Mouse (Mus musculus) brain, embryonic 18.5 days (tissue): ENCODE measurements at regions not wholly inside any gene's neighbourhood (a gene's known extent, or its start where the extent isn't known, plus 50 kb on each side); places are given as distances from the start of the nearest gene placed in this dataset.
A peak's percentile ranks its signal among the peaks of the same experiment; 100 is the strongest.

Experiments used
- DNase-seq: peaks from one replicate; pipeline ENCODE4 v3.0.0-alpha.2; 2012; ENCODE audit warnings: low read depth, low spot score

DNA sequence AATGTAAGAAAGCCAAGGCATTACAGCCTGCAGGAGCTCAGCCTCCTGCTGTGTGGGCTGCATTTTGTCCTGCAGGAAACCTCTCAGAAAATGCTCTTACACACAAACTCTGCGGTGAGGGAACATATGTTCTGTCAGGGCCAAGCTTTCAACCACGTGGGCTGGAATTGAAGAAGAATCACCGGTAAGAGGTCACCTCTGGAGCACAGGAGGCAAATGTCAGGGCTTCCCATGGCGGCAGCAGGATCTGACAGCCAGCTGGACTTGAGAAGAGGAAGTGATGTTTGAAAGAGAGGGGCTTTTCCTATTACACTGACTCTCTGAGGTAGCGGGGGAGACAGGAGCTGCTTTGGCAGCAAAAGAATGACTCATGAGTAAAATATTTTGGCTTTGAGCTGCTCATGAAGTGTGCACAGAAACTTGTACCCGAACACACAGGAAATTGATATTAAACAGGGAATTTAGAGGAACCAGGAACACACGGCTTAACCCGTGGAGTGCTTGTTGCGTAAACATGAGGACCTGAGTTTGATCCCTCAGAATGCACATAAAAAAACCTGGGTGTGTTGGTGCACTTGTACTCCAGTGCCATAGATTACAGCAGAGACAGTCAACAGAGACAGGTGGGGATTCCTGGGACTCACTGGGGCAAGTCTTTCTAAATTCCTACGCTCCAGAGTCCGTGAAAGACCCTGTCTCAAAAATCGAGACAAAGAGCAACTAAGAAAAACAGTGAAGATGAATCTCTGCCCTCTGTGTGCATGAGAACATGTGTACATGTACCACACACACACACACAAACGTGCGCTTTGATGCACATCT is 848.1 kb upstream of the A1bg start:
- DNase-seq, result no peak

DNA sequence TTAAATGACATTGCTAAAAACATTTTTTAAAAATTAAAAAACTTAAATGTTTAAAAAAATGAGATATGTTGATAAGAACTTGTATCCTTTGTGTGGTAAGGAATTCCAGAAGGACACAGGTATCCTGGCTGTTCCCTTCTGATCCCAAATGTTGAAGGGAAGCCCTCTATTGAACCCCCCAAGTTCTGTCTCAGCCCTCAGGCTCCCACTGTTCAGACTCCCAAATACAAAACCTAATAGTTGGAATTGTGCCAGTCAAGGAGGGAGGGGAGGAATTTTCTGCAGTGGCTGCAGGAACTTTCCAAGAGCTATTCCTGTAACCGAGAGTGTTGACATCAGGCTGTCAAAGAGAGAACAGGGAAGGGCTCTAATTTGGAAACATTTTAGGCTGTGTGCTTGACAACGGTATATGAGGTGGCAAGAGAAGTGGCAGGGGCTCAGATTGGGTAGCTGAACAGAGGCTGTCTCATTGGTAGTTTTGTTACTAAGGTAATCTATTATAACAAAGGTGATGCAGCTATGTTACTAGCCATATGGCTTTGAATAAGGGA is 843.8 kb upstream of the A1bg start:
- no peak for DNase-seq

DNA sequence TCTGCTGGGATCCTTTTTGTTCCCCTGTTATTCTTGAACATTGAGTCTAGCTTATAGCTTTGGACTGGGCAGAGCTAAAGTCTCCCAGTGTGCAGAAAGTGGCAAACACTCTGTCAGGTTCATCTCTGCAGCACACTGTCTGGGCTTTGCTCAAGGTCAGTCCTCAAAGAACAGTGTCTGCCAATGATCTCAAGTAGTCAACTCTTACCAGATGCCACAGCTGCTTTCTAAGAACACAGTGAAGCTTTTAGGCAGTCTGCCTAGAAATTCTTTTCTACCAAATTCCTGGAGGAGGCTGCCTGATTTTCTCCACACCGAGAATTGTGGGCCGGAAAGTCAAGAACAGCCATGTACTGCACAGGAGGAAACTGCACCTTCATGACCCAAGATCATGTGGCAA is 831.0 kb upstream of the A1bg start:
- no peak for DNase-seq

DNA sequence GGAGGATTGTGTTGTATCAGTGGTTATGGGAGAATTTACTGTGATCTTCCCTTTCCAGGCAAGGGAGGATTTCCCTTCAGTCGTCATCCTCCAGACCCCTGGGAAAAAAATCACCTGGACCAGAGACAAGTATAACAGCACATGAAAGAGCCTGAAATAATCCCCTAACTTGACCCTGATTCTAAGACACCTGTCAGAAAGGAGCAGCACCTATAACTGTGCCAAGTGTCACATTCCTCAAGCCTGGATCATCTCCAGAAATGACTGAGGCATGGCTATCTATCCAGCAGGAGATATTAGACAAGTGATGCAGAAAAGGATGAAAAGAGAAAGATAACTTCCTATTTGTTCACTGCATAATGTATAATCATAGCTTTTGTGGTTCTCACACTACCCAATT is 800.9 kb upstream of the A1bg start:
- no peak for DNase-seq

DNA sequence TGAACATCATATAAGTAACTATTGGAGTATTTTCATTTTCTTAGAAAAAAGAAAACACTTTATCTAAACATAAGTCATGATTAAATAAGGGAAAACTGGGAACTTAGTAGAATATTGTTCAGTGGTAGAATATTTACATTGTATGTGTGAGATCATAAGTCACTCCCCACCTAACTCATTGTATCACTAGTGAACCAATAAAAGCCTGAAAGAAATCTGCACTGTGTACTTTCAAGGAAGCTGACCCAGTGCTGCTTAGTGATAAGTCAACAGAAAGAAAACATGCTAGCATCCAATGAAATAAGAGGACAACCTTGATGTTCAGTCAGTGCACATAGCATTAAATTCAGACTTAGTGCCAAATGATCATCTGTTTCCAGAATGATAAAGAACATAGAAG is 795.7 kb upstream of the A1bg start:
- DNase-seq, result no peak

DNA sequence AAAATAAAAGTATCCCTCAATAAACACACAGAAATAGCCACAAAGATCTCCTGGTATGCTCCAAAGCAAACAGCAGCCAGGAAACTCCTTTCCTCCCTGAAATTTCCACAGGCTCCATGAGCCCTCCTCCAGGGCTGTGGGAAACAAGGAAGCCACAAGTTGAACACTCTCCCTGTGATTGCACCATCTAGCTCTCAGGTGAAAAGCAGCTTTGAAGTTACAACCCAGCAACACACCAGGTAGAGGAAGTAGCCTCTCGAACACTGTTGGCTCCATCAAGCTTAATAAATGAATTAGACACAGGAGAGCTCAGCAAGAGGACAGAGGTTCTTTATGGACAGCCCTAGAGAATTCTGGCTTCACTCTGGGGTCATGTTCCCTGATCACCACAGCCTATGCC is 794.4 kb upstream of the A1bg start:
- no peak for DNase-seq

DNA sequence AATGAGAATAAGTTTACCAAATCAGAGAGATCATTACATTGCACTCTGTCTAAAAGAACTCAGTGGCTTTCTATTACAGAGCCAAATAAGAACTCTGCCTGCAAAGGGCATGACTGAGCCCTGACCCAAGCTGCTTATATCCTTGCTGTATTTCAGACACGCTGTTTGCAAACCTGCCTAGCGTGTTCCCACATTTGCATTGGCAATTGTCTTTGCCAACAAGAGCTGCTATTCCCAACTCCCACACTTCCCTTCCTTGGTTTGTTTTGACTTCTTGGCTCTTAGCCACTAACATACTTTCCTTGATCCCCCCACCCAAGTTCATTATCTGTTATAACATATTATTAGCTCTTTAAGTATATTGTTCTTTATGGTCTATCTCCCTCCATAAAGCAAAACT is 791.1 kb upstream of the A1bg start:
- DNase-seq, result no peak

DNA sequence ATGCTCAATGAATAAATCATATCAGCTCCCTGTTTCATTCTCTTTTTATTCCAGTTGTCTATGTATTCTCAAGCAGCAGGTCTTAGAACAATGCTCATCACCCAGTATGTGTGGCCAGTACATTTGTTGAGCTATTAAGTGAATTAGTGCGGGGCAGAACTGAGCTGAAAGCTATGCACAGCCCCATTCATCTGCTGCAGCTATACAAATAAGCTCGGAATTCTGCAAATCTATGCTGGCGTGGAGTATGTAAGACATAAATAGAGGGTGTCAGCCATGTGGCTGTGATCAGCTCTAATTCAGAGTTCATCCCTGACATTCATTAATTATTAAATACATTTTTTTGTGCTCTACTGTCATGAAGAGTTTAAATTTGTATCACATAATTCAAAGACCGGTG is 786.1 kb upstream of the A1bg start:
- no peak for DNase-seq

DNA sequence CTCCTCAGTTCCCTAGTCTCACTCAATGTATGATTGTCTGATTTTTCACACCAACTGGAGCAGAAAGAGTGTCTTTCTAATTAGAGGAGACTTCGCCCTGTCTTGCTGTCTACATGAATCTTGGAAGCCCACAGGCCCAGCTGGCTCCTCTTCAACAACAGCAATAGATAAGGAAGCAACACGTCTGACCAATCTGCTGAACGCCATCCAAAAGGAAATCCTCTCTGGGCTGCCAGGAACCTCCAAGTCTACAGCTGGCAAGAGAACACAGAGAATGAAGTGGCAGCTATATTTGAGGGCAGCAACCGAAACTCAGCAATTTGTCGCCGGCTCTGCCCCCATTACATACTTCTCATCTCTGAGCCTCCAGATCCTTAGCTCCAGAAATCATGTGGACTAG is 785.1 kb upstream of the A1bg start:
- DNase-seq, result peak; percentile 40

DNA sequence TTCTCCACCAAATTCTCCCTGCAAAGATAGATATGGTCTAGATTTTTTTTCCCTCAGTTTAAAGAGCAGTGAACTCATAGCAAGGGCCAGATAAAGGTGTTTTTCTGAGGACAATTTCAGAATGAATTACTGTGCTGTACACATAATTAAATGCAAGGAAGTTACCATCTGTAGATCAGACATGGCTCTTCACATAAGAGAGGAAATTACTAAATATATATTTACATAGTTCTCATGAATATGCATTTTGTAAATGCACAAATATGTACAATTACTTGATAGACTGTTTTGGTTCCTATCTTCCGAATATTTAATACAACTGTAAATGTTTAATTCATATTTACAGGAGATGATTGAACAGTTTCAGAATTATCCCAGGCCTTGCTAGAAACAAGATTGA is 769.9 kb upstream of the A1bg start:
- DNase-seq, result no peak

DNA sequence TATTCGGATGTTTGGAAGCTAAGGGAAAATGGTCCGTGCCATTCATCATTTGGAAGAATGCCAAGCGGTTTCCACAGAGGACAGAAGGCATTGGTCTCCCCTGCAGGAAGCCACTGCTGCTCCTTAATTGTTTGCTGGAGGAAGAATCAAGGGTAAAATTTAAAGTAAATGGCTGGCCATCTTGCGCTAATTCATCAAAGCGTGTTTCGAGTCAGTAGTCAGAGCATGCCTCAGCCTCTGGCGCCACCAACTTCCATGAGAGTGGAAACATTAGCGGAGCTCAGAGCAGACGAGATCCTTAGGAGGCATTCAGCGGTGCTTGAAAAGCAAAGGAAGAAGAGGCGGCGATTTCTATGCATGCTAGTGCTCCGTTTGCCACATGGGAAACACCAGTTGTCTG is 767.6 kb upstream of the A1bg start:
- peak; percentile 16 for DNase-seq

DNA sequence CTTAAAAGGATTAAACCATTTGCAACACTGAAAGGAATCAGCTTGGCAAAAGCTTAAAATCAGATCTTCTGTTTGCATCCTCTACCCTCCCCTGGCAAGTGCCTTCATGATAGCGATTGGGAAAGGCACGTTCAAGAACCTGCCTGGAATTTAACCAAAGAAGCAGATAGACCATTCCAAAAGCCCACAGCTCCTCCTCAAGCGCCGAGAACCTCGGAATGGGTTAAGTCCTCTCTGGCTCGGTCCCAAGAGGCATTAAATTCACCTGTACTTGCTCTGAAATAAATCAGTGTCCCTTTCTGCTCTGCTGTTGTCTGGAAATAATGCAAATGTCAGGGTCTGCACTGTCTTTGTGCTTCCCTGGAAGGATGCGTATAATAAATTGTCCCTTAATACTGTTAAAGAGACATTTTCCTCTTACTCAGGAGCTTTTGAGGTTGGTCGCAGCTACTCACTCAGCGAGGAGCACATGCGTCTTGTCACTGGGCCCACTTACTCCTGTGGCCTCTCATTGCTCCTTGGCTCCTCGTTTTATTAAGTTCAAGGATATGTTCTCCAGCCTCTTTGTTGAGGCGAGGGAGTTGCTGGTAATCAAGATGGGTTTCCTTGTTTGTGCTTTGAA is 767.1 kb upstream of the A1bg start:
- DNase-seq, result no peak

DNA sequence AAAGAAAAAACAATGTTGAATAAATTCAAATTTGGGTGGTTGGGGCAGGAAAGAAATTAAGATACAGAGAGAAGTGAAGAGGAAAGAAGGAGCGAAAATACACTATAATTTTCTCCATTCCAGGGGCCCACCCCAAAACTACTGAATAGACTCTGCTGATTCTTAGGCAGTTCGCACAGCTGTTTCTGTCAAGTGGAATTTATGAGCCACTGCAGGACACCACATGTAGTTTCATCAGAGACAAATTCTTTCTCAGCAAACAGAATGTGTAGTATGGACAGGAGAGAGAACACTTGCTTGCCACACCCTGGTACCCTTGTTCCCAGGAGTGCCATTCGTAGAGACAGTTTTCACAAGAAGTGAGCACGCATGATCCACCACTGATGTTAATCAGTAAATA is 760.2 kb upstream of the A1bg start:
- no peak for DNase-seq

DNA sequence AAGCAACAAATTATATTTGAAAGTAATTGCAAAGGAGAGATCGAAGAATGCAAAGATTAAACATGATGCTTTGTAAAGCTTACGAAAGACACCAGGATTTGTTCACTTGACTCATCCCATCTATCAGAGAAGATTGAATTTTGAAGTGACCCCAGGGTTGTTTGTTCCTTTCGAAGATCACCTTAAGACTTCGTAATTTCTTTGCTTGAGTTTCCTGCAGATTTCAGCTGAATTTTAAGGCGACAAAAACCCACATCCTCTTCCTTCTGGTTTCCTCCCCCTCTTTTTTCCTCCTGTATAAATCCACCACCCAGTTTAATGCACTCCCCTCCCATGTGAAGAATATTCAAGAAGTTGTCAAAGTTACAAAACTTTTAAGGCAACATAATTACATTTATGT is 747.7 kb upstream of the A1bg start:
- DNase-seq, result no peak

DNA sequence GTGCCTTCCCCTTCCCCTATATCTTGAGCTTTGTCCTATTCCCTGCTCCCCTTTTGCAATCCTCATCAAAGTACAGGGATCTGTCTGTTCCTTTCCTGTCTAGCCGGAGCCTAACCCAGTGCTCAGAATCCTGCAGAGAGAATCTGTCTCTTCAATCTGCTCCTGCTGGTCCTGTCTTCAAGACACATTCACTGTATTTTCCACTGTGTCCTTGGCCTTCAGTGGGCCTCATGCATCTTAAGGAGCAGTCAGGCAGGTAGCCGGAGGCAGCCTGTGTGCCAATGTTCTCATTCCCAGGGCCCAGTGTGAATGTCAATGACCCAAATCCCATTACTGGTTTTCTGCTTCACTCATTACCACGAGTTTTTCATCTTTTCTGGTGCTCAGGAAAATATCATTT is 737.8 kb upstream of the A1bg start:
- DNase-seq, result no peak

DNA sequence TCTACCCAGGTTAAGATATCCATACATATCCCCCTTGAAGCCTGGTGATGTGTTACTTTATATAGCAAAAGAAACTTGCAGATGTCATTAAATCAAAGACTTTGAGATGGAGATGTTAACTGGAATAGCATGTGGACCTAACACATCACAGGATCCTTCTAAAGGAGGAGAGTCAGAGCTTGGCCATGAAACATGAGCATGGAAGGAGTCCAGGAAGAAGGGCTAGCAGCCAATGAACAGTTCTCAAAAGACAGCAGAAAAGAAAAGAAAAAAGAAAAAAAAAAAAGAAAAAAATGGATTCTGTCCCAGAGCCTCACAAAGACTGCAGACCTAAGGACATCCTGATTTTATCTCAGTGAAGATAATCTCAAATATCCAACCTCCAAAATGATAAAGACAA is 734.1 kb upstream of the A1bg start:
- no peak for DNase-seq

DNA sequence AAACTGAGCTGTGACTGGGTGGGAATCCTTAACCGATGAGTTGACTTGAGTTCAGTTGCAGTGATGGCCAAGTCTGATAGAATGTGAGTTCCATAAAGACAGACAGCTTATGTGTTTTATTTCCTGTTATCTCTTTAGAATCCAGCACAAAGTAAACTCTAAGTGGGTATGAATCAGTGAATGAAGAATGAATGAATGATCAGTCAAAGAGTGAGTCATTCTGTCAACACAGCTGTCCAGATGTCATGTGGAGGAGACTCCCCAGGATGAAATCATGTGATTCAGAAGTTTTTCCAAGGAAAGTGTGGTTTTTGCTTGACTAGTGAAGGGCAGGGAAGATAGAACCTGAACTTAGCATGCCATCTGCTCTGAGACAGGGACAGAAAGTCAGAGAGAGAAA is 732.0 kb upstream of the A1bg start:
- no peak for DNase-seq

DNA sequence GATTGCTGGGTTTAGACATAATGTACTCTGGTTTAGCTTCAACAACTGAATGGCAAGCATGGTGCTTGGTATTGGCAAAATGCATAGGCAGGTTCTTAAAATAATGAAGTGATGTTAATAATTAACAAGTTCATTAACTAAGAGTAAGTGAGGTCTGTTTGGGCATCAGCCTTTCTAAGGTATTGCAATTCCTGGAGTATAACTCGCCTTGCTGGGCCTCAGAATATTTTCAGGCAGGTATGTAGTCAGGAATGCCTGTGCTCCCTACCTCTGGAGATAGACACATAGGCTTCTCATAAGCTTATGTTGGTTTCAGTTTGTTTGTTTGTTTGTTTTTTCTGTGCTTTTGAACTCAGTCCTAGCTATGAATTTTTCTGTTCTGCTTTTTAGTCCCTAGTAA is 731.0 kb upstream of the A1bg start:
- DNase-seq, result no peak

DNA sequence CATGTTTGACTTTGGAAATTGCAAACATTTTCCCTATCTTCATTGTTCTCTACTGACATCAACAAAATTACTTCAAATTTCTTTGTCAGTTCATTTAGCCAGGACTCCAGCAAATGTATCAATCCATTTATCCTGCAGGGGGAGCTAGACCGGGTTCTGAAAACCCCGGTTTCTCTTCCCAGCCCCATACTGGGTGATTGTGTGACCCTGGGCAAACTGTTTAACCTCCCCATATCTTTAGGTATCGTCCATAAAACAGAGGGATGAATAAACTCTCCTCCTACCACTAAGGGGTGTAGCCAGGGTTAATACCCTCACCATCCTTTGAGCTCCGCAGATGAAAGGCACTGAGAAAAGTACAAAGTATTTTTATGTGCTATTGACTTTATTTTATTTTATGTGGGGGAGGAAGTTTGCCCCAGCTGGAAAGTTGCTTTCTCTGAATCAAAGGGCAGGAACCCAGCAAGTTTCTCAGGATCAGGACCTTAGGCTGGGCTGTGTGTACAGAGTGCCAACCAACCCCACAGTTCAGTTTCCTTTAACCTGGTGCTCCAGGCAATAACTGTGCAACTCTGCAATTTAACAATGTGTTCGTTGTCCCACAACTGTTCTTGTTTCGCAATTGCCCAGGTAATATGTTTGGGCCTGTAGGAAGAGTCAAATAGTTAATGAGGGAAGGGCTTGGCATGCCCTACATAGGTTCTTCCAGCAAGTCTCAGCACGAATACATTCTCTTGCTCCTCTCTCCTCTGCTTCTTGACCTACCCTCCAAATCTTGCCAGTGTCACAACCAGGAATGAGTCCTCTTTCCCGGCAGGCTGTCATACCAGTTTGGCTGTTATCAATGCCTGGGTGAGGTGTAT is 696.1 kb upstream of the A1bg start:
- no peak for DNase-seq

DNA sequence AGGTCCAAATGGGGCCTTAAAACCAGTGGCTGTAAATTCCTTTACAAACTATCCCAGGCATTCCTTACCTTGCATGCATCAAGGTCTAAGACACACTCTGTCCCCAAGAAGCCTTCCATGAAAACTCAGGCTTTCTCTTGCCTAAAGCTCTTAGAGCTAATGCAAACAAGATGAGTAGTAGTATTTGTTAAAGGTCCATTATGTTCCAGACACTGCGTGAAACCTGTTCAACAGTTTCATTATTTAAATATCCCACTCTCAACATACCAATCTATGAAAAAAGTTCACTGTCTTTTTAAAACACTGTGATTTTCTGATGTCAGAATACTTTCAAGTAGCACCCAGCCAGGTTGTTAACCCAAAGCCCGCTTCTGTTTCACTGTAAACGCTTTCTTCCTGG is 687.9 kb upstream of the A1bg start:
- DNase-seq, result no peak

DNA sequence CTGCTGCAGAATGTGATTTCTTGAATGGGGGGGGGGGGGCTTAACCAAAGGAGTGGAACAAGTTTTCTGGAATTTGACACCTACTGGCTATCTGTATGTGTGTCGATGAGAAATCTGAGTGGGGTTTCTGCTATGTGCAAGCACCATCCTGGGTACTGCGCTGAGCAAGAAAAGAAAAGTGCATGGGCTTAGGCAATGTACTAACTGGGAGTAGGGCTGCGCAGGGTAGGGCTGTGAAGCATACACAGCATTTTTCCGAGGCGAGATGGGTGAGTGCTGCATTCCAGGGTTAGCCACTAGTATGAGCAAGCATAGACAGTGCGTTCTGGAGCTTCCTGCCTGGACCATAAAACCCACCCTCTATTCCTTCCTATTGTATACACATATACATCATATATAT is 686.8 kb upstream of the A1bg start:
- DNase-seq, result no peak

DNA sequence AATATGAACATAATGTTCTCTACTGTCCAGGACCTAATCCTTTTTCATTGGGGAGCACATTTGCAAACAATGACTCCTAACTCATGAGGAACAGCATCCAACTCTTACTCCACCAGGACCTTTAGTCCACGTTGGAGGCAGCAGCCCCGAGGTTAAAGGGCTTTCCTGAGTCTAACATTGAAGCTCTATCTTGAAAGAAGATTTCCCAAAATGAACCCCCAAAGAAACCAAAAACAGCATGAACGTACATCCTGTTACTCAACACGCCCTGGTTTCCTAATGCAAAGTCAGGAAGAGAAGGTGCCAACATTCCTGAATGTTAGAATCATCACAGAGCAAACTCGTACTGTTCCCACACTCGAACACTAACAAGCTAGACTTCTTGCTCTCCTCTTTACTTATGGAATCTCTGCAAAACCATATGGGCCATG is 685.5 kb upstream of the A1bg start:
- DNase-seq, result no peak
